Mouse (Mus musculus) ES-E14 (cell line): Measurements from ENCODE around the gene Jund.

Experiments
- CHD2 ChIP-seq: IDR thresholded peaks from 2 replicates; pipeline ENCODE4 v1.6.1; 2014; ENCODE audit warnings: mild to moderate bottlenecking, low read depth, low read length, inconsistent platforms
- HCFC1 ChIP-seq: IDR thresholded peaks from 2 replicates; pipeline ENCODE4 v1.6.1; 2012; ENCODE audit warnings: low read length, inconsistent platforms, borderline replicate concordance; ENCODE audit not compliant: insufficient read depth
- MAFK ChIP-seq: IDR thresholded peaks from 2 replicates; pipeline ENCODE4 v1.6.1; 2014; ENCODE audit warnings: mild to moderate bottlenecking, low read depth, low read length, inconsistent platforms; ENCODE audit not compliant: insufficient read depth
- ZC3H11A ChIP-seq: IDR thresholded peaks from 2 replicates; pipeline ENCODE4 v1.6.1; 2012; ENCODE audit warnings: low read depth, mild to moderate bottlenecking, inconsistent platforms, low read length, borderline replicate concordance
- ZNF384 ChIP-seq: IDR thresholded peaks from 2 replicates; pipeline ENCODE4 v1.6.1; 2012; ENCODE audit warnings: low read depth, low read length, inconsistent platforms

DNA sequence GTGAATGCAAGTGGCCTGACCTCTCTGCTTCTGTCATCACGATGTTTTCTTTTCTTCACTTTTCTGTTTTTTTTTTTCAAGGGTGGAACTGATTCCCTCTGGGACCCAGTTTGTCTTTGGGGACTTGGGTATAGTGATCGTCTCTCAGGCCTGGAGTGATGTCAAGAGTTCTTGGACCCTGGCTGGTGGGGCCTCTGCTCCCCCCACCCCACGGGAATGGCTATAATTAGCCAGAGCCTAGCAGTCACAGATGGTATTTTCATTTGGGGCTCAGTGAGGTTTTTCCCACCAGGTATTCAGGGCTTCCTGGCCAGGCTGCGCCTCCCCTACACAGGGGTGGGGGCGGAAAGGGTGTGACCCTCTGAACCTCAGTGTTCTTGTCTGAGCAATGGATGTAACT, 42.9 kb downstream of the Jund start:
- TF ChIP-seq ZC3H11A: no peak
- no peak for TF ChIP-seq ZNF384
- no peak for TF ChIP-seq MAFK
- TF ChIP-seq HCFC1: no peak
- TF ChIP-seq CHD2: no peak
